Mouse (Mus musculus) lung, postnatal 0 days (tissue): Measurements from ENCODE around the gene Cd300c.

Experiments used
- CTCF ChIP-seq: IDR thresholded peaks from 2 replicates; pipeline ENCODE4 v1.5.1; 2016; ENCODE audit warnings: antibody characterized with exemption, mild to moderate bottlenecking
- EP300 ChIP-seq: IDR thresholded peaks from 2 replicates; pipeline ENCODE4 v1.6.1; 2016; ENCODE audit warnings: antibody characterized with exemption, mild to moderate bottlenecking, control low read depth

DNA sequence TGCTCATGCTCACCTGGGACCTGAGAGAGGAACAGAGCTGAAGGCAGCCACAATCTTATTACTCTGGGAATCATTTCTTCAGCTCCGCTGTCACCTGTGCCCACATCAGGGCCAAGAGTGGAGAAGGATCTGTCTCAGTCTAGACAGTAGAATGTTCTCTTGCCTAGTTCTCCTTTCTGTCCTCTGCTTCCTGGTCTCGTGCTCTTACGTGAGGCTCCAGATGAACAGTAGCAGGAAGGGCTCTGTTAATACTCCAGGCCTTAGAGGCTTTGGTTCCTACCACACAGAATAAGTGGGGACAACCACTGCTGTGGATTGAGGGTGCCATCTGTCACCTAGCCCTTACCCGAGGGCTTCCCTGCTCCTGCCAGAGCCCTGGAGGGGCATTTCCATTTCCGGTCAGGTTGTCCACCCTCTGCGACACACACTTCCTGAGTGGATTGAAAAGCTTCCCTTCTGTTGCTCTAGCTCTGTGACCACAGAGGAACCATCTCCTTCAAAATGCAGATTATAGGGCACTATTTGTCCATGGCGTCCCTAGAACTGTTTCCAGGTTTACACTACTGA is 32.6 kb upstream of the Cd300c start, which contains the start of gene Cd300c2:
- TF ChIP-seq CTCF (no peak), EP300 (no peak)
